Mouse (Mus musculus) cortical plate, adult 2 months (tissue): Measurements from ENCODE around the gene Foxp1. TPM values are rescaled to one million over a fixed set of nuclear protein-coding genes. Genes with fewer than 3 reads are reported as not detected.

Source experiments
- H3K27ac ChIP-seq: fragments of 200-500 bp; 2 replicates; pipeline ENCODE4 v1.5.1; 2012; ENCODE audit warnings: low read length, control low read depth, inconsistent platforms; ENCODE audit not compliant: insufficient read depth
- H3K4me1 ChIP-seq: fragments of 200-500 bp; 2 replicates; pipeline ENCODE4 v1.6.1; 2011; ENCODE audit warnings: low read length; ENCODE audit not compliant: control insufficient read depth, insufficient read depth
- H3K4me3 ChIP-seq: fragments of 200-500 bp; 2 replicates; pipeline ENCODE4 v1.5.1; 2011; ENCODE audit warnings: mild to moderate bottlenecking, low read length, control low read depth; ENCODE audit not compliant: insufficient read depth
- CTCF ChIP-seq: fragments of 200-500 bp; IDR thresholded peaks from 2 replicates; pipeline ENCODE4 v1.5.1; 2011; ENCODE audit warnings: mild to moderate bottlenecking, control low read depth, low read length; ENCODE audit not compliant: insufficient read depth; ENCODE audit errors: extremely low read depth
- POLR2A ChIP-seq: fragments of 200-500 bp; IDR thresholded peaks from 2 replicates; pipeline ENCODE4 v1.6.1; 2011; ENCODE audit warnings: mild to moderate bottlenecking, low read length, control low read depth; ENCODE audit not compliant: insufficient read depth; ENCODE audit errors: extremely low read depth
- polyA plus RNA-seq: library from polyadenylated mRNA; depleted of rRNA; stranded (reverse); fragments of >200 nt; gene quantifications from 2 replicates; pipeline ENCODE4 v1.2.3, GENCODE M21; 2012; rRNA removed

The Foxp1 gene
- polyA plus RNA-seq: 78.9 and 99.2 TPM in 2 replicates

DNA sequence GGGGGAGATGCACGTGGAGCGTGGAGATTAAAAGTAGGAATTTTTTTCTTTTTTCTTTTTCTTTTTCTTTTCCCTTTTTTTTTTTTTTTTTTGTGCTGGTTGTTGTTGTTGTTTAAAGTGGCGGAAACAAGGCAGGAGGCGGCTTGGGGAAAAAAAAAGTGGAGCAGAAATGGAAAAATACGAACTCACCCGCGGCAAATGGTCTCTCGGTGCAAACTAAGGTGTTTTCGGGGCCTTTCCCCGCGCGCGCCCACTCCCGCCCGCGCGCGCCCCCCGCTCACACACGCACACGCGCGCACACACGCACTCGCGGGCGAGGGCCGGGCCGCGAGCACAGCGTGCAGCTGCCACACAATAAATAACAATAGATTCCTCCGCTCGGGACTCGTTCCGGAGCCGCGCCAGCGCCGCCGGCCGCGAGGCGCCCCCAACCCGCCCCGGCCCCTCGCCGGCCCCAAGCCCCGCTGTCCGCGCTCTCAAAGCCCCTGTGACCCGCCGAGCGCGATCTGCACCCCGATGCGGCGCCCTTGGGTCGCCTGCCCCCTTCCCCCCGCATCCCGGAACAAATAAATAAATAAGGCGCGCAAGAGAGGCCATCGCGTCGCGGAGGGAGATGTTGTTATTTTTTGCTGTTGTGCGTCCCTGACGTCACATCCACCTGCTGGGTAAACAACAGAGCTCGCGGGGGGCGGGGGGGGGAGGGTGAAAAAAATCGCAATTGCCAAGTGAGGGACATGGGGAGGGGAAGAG lies at the start of gene Foxp1:
Foxp1 (minus strand) TSS at position 363 of the 750 bp plus-strand sequence.
- Histone ChIP-seq H3K27ac (peak within 1 kb of the TSS; percentile 97), H3K4me1 (no peaks in the 10 kb centered on the region; the same call in 1 of the 2 replicates), H3K4me3 (peak within 1 kb of the TSS; percentile 90)
- no peak for TF ChIP-seq POLR2A
- no peak for TF ChIP-seq CTCF

- Histone ChIP-seq H3K4me1 (peaks cover 5% of the 10 kb centered on the region), H3K4me3 (no peak overlapping the region), H3K27ac (no peak overlapping the region)
- TF ChIP-seq CTCF: no peak
- no peak for TF ChIP-seq POLR2A
Measured at GRCm38 (mm10) chr6:99572071-99572470, 49.5 kb upstream of the Foxp1 start.

DNA sequence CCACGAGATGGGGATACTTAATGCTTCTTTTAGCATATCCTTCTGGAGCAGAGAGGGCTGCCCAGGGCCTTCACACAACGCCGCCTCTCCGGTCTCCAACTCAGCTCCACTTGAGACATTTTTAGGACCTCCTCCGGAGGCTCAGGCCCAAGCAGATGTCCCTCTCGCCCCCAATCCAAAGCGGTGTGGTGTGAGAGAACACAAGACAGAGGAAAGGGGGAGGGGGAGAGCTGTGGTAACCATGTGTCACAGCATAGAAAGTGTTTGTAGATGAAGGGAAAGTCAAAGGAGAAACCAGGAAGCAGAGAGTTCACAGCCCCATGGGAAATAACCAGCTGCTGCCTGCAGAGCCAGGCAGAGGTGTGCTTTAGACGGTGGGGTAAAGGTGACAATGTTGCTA lies 44.4 kb upstream of the Foxp1 start:
- TF ChIP-seq CTCF (no peak), POLR2A (no peak)
- H3K27ac ChIP-seq: no peak overlapping the region
- no peak overlapping the region for H3K4me3 ChIP-seq
- no peaks in the 10 kb centered on the region; the same call in none of the 2 replicates for H3K4me1 ChIP-seq

DNA sequence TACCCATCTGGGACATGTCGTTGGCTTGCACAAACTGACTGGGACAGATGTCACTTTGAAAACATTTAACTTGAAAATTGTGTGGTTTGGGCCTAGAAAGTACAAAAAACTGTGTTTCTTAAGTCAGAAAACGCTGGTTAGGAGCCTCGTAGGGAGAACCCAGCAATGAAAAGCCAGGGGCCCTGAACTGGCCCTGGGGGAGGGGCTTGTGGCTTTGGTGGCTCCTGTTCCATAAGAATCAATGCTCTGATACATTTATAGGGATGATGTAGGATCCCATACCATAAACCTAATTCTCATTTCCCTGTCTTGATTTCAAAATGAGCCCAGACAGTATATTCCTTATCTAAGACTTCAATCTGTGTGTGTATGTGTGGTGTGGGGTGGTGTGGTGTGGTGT lies 42.2 kb upstream of the Foxp1 start:
- no peak overlapping the region for H3K4me3 ChIP-seq
- TF ChIP-seq CTCF: no peak
- no peak for TF ChIP-seq POLR2A

GRCm38 (mm10) chr6:99556950-99557349 lies 34.4 kb upstream of the Foxp1 start:
- Histone ChIP-seq H3K4me1 (no peaks in the 10 kb centered on the region), H3K27ac (no peak overlapping the region), H3K4me3 (no peak overlapping the region)
- TF ChIP-seq POLR2A (no peak), CTCF (no peak)

More for the DNA sequence above, 42.2 kb upstream of the Foxp1 start:
- Histone ChIP-seq H3K27ac (no peak overlapping the region), H3K4me1 (no peaks in the 10 kb centered on the region; the same call in none of the 2 replicates)

DNA sequence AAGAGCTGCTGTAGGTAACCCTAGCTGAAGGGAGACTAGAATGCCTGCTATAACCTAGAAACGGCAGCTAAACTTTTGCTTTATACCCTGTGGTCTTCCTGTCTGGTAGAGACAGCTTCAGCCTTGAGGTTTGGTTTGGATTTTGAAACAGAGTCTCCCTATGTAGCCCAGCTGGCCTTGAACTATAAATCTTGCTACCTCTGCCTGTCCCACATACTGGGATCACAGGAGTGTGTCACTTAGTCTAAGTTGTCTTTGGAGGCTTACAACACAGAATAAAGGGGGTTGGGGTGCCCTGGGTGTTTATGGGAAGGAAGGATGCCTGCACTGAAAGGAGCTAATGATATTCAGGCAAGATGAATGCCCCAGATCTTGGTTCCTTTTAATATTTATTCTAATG lies 30.3 kb upstream of the Foxp1 start:
- H3K4me1 ChIP-seq: no peaks in the 10 kb centered on the region
- no peak overlapping the region for H3K27ac ChIP-seq
- TF ChIP-seq POLR2A: no peak
- no peak for TF ChIP-seq CTCF
- no peak overlapping the region for H3K4me3 ChIP-seq

DNA sequence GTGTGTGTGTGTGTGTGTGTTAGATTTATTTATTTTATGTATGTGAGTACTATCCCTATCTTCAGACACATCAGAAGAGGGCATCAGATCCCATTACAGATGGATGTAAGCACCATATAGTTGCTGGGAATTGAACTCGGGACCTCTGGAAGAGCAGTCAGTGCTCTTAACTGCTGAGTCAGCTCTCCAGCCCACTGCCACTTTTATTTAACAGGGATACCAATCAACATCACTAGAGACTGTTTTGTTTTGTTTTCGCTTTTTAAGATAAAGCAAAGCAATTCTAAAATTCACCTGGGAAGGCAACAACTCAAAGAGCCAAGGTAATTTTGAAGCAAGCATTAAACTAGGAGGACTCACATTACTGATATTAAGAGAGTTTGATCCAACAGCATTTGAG lies 23.9 kb upstream of the Foxp1 start:
- H3K27ac ChIP-seq: no peak overlapping the region
- no peaks in the 10 kb centered on the region for H3K4me1 ChIP-seq
- no peak overlapping the region for H3K4me3 ChIP-seq
- no peak for TF ChIP-seq POLR2A
- TF ChIP-seq CTCF: no peak

GRCm38 (mm10) chr6:99545437-99545836 lies 22.9 kb upstream of the Foxp1 start:
- Histone ChIP-seq H3K4me1 (no peaks in the 10 kb centered on the region), H3K27ac (no peak overlapping the region), H3K4me3 (no peak overlapping the region)
- TF ChIP-seq POLR2A (no peak), CTCF (no peak)

DNA sequence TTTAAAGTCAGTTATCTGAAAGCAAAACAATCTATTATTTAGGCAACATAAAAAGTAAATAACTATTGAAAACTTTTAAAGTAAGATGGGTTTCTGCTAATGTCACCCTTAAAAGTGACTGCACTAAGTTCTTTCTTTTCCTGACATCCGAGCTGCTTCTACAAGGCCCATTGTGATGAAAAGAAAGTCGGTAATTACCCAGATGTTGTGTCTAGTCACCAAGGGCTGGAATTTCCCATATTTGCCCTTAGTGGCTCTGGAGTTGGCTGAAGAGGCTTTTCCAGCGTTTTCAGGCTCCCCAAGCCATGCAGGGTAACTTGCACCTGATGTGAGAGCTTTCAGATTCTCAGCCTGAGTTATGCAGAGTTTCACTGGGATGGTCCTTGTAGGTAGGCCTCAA lies 18.6 kb upstream of the Foxp1 start:
- Histone ChIP-seq H3K4me3 (no peak overlapping the region), H3K27ac (no peak overlapping the region), H3K4me1 (no peaks in the 10 kb centered on the region)
- no peak for TF ChIP-seq CTCF
- no peak for TF ChIP-seq POLR2A

DNA sequence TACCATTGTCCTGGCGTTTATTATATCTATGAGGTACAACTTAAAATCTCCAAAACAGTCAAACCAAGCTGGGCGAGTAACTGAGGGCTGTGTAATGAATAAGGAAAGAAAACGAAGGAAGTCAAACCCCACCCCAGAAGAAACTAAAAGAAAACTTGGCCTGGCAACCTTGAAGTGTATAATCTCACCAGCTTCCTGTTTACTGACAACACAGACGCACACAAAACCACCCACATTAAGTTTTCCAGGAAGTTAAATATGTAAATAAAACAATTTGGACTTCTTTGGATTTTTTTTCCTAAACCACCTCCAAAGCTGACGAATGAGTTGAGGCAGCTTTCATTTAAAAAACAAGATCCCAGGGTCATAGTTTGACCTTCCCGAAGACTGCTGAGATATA lies 18.1 kb upstream of the Foxp1 start:
- H3K4me3 ChIP-seq: no peak overlapping the region
- H3K27ac ChIP-seq: no peak overlapping the region
- TF ChIP-seq POLR2A (no peak), CTCF (no peak)
- no peaks in the 10 kb centered on the region for H3K4me1 ChIP-seq
